Mouse (Mus musculus) midbrain, postnatal 0 days (tissue): ENCODE measurements around the gene Mb21d2. TPM values are rescaled to one million over a fixed set of nuclear protein-coding genes. Genes with fewer than 3 reads are reported as not detected.

Experiments used
- ATAC-seq: fragments of 200-750 bp; cut with Nextera tagmentation; 2 replicates; pipeline ENCODE4 v1.8.0; 2017; ENCODE audit warnings: moderate number of reproducible peaks, mild to moderate bottlenecking, moderate TSS enrichment, moderate library complexity; ENCODE audit not compliant: low FRiP score
- DNase-seq: peaks from one replicate; pipeline ENCODE4 v3.0.0-alpha.2; 2015; ENCODE audit warnings: low spot score
- H3K27ac ChIP-seq: fragments of 300-500 bp; sonication (generic); 2 replicates; pipeline ENCODE4 v1.5.1; 2014; ENCODE audit warnings: low read depth, mild to moderate bottlenecking, low read length, mixed read lengths
- H3K27me3 ChIP-seq: fragments of 300-500 bp; sonication (generic); 2 replicates; pipeline ENCODE4 v1.6.1; 2014; ENCODE audit warnings: low read length, control low read depth, mixed read lengths; ENCODE audit not compliant: insufficient read depth
- H3K36me3 ChIP-seq: fragments of 300-500 bp; sonication (generic); 2 replicates; pipeline ENCODE4 v1.6.1; 2014; ENCODE audit warnings: low read length, control low read depth, mixed read lengths; ENCODE audit not compliant: insufficient read depth
- H3K4me1 ChIP-seq: fragments of 300-500 bp; sonication (generic); 2 replicates; pipeline ENCODE4 v1.6.1; 2014; ENCODE audit warnings: mild to moderate bottlenecking, control low read depth, antibody characterized with exemption, low read length, mixed read lengths; ENCODE audit not compliant: insufficient read depth
- H3K4me2 ChIP-seq: fragments of 300-500 bp; sonication (generic); 2 replicates; pipeline ENCODE4 v1.6.1; 2014; ENCODE audit warnings: low read depth, mild to moderate bottlenecking, low read length, mixed read lengths; ENCODE audit not compliant: poor library complexity, severe bottlenecking
- H3K4me3 ChIP-seq: fragments of 300-500 bp; sonication (generic); 2 replicates; pipeline ENCODE4 v1.5.1; 2014; ENCODE audit warnings: low read depth, mild to moderate bottlenecking, low read length, moderate library complexity
- H3K9ac ChIP-seq: fragments of 300-500 bp; sonication (generic); replicated peaks from 2 replicates; pipeline ENCODE4 v1.6.1; 2014; ENCODE audit warnings: mild to moderate bottlenecking, low read length, moderate library complexity, mixed read lengths; ENCODE audit not compliant: poor library complexity, severe bottlenecking
- H3K9me3 ChIP-seq: fragments of 300-500 bp; sonication (generic); 2 replicates; pipeline ENCODE4 v1.6.1; 2016; ENCODE audit warnings: low read length, control low read depth
- CTCF ChIP-seq: IDR thresholded peaks from 2 replicates; pipeline ENCODE4 v1.5.1; 2016; ENCODE audit warnings: antibody characterized with exemption, mild to moderate bottlenecking
- WGBS: fragments of 180-500 bp; shearing (Covaris S2); extraction: QIAGEN DNeasy Blood & Tissue Kit; methylation state at CpG from one replicate; pipeline ENCODE4 v1.1.7; 2014; 5-methylcytosine and 5-hydroxymethylcytosine counted together
- polyA plus RNA-seq: library from polyadenylated mRNA; unstranded; fragments of >200 nt; fragmentation: Nextera tagmentation; extraction: Ambion mirVana; gene quantifications from 2 replicates; pipeline ENCODE4 v1.2.1, GENCODE M21; 2015
- total RNA-seq: library from RNA; depleted of rRNA; stranded (reverse); fragments of >200 nt; gene quantifications from 2 replicates; pipeline ENCODE4 v1.2.3, GENCODE M21; 2014

Gene Mb21d2
- total and polyA plus RNA-seq, 2 experiments from 2014 or later = 16.9 to 51.5 TPM

GRCm38 (mm10) chr16:28877162-28877662 lies 52.3 kb downstream of the Mb21d2 start:
- Histone ChIP-seq H3K9me3 (no peaks in the 10 kb centered on the region), H3K4me1 (peaks cover 6% of the 10 kb centered on the region; the same call in 1 of the 2 replicates), H3K27me3 (no peaks in the 10 kb centered on the region), H3K9ac (peak overlapping the region; percentile 13; the same call in 1 of the 2 replicates), H3K36me3 (no peaks in the 10 kb centered on the region), H3K27ac (no peak overlapping the region), H3K4me3 (no peak overlapping the region), H3K4me2 (no peak overlapping the region)
- TF ChIP-seq CTCF = no peak
- ATAC-seq = no peak; the same call in 1 of the 2 replicates
- WGBS = 44% methylated on average over 9 of the region's 9 CpGs
- DNase-seq = no peak

GRCm38 (mm10) chr16:28873404-28873895 lies 56.0 kb downstream of the Mb21d2 start:
- H3K4me2 ChIP-seq = no peak overlapping the region
- H3K27ac ChIP-seq = no peak overlapping the region
- H3K36me3 ChIP-seq = no peaks in the 10 kb centered on the region
- H3K4me1 ChIP-seq = peaks cover 16% of the 10 kb centered on the region; the same call in 1 of the 2 replicates
- H3K9ac ChIP-seq = no peak overlapping the region
- no peak for ATAC-seq
- WGBS = 40% methylated on average over 8 of the region's 8 CpGs
- H3K27me3 ChIP-seq = no peaks in the 10 kb centered on the region
- no peaks in the 10 kb centered on the region for H3K9me3 ChIP-seq
- no peak for DNase-seq
- no peak overlapping the region for H3K4me3 ChIP-seq
- no peak for TF ChIP-seq CTCF

- Histone ChIP-seq H3K4me3 (no peak overlapping the region), H3K27me3 (no peaks in the 10 kb centered on the region), H3K4me2 (no peak overlapping the region), H3K36me3 (no peaks in the 10 kb centered on the region), H3K27ac (no peak overlapping the region), H3K9me3 (no peaks in the 10 kb centered on the region), H3K9ac (no peak overlapping the region), H3K4me1 (0 out of 2 replicates have a peak, but pooled peaks cover 16% of the 10 kb centered on the region)
- ATAC-seq (peak; percentile 29; the same call in 1 of the 2 replicates), DNase-seq (no peak)
- TF ChIP-seq CTCF = no peak
- WGBS = 47% methylated on average over 9 of the region's 9 CpGs
Observed at GRCm38 (mm10) chr16:28870860-28871259, 58.6 kb downstream of the Mb21d2 start.

- WGBS = 70% methylated on average over 5 of the region's 5 CpGs
- Histone ChIP-seq H3K4me1 (0 out of 2 replicates have a peak, but pooled peaks cover 16% of the 10 kb centered on the region), H3K9me3 (no peaks in the 10 kb centered on the region), H3K36me3 (no peaks in the 10 kb centered on the region), H3K4me2 (no peak overlapping the region), H3K9ac (no peak overlapping the region), H3K4me3 (no peak overlapping the region), H3K27ac (no peak overlapping the region), H3K27me3 (no peaks in the 10 kb centered on the region)
- ATAC-seq = no peak
- DNase-seq = no peak
- TF ChIP-seq CTCF = no peak
Observed at GRCm38 (mm10) chr16:28870456-28870855, 59.0 kb downstream of the Mb21d2 start.

GRCm38 (mm10) chr16:28868864-28869263 lies 60.6 kb downstream of the Mb21d2 start:
- Histone ChIP-seq H3K9me3 (no peaks in the 10 kb centered on the region), H3K27me3 (no peaks in the 10 kb centered on the region), H3K4me3 (no peak overlapping the region), H3K4me1 (0 out of 2 replicates have a peak, but pooled peaks cover 16% of the 10 kb centered on the region), H3K27ac (no peak overlapping the region), H3K9ac (no peak overlapping the region), H3K36me3 (no peaks in the 10 kb centered on the region), H3K4me2 (no peak overlapping the region)
- WGBS = 79% methylated on average over 9 of the region's 9 CpGs
- no peak for DNase-seq
- ATAC-seq = no peak
- no peak for TF ChIP-seq CTCF

- WGBS = 30% methylated on average over 8 of the region's 8 CpGs
- no peak overlapping the region for H3K9ac ChIP-seq
- ATAC-seq (0 out of 2 replicates have a peak, but pooled peaks have one; percentile 18), DNase-seq (no peak)
- H3K4me1 ChIP-seq = 0 out of 2 replicates have a peak, but pooled peaks cover 16% of the 10 kb centered on the region
- no peak overlapping the region for H3K4me2 ChIP-seq
- no peaks in the 10 kb centered on the region for H3K9me3 ChIP-seq
- H3K36me3 ChIP-seq = no peaks in the 10 kb centered on the region
- no peak overlapping the region for H3K27ac ChIP-seq
- no peaks in the 10 kb centered on the region for H3K27me3 ChIP-seq
- TF ChIP-seq CTCF = no peak
- no peak overlapping the region for H3K4me3 ChIP-seq
Observed at GRCm38 (mm10) chr16:28866584-28867295, 62.7 kb downstream of the Mb21d2 start.
